In genomic region chr14:68285546-68285945, GRCm38 (mm10) we compare ENCODE assay signal across 22 mouse cellular contexts.
DNase-seq lines count a peak whose midpoint lies in the region; ATAC-seq lines count a peak whose summit lies in the region.
"Had no signal": no experiment of that assay in that cellular context is flagged by ENCODE, and none has a peak within 500 bp of the region (broad histone marks: within the 10 kb centered on the region; RNA-seq: fewer than 3 reads in every experiment).

No protein-coding gene starts in this region.

- 0 out of 2 replicates have a peak, but pooled peaks have one; percentile 31 for ATAC-seq in cerebellum, adult (ENCODE audit: insufficient number of reproducible peaks, low FRiP score, low TSS enrichment)
- ATAC-seq: activated CD4-positive, CD25-positive, alpha-beta regulatory T cell, adult 4 months; forebrain, embryonic 14.5 days; forebrain, postnatal 0 days; hindbrain, postnatal 0 days; inflammation-experienced regulatory T-cells, adult 6 months; intestine, embryonic 16.5 days had no signal

- DNase-seq in cerebellum, postnatal 4 days (ENCODE audit: low spot score in 2 of 2) = no peak
- DNase-seq in cerebellum, adult 18-20 months = peak; percentile 37 to 46
- DNase-seq in cerebellum, adult 8-10 months = no peak
- DNase-seq in cerebellum, adult 9-10 months = peak; percentile 55
- DNase-seq in cerebellum, postnatal 36 days = peak; percentile 3 to 10
- DNase-seq in kidney, adult 8-10 months = no peak
- no peak for DNase-seq in heart, adult 9 months (ENCODE audit: low spot score in 2 of 2)
- DNase-seq: adrenal gland, adult 8-10 months; adrenal gland, postnatal 25 days; forebrain, postnatal 0 days; gastrocnemius, adult 2 months; gastrocnemius, postnatal 14 days; heart, adult 11 months; heart, postnatal 10 days; heart, postnatal 36 days; kidney, adult 18-20 months had no signal

Comparison
In these comparisons a context has a peak if more than half of its experiments do, and no peak if none do; other contexts are left out.
1. DNase-seq: peak in cerebellum, adult 18-20 months (2 of 2), cerebellum, adult 9-10 months (single experiment) and cerebellum, postnatal 36 days (2 of 2); none in cerebellum, postnatal 4 days (0 of 2), cerebellum, adult 8-10 months (single experiment), kidney, adult 8-10 months (0 of 2) and heart, adult 9 months (0 of 2).